Mouse (Mus musculus): ENCODE data around the gene Asic3.

Gene Asic3

GRCm38 (mm10) chr5:24451264-24452029, 38.3 kb downstream of the Asic3 start:
- DNase-seq (ENCODE audit: low spot score in 2 of 2) = peak; percentile 83 to 87

GRCm38 (mm10) chr5:24452030-24452690, 39.0 kb downstream of the Asic3 start, which contains the start of gene Agap3:
TSS of gene Agap3 (plus strand) at chr5:24452177.
- DNase-seq (ENCODE audit: low spot score in 2 of 2) = peak; percentile 41 to 54

GRCm38 (mm10) chr5:24452691-24453233, 39.6 kb downstream of the Asic3 start:
- peak in 1 of 2 experiments; percentile 26 for DNase-seq (ENCODE audit: low spot score in 2 of 2)

DNA sequence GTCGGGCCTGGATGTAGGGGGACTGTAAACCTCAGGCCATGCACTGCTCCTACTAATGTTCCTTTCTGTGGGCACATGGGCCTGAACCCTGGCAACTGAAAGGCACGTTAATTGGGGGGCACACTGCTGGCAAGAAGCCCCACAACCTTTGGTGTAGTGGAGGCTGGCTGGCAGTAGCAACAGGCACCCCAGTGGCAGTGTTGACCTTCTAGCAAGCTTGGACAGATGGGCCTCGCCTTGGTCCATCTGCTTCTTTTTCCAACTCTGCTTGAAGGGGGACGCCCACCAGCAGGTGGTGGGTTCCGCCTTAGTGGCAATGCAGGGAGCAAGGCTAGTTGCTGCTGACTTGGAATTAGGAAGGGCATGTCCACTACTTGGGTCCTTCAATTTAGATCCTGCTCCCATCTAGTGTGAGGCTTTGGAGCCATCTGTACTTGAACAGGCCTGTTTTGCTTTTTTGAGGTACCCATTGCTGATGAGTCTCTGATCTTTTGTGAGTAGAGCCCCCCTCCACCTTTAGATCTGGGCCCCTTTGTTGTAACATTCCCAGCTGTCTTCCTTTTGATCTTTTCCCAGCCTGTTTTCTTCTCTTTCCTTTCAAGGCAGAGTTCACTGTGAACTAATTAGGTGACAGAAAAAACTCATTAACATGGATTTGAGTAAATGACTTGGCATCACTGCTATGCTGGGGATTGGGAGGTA, 40.2 kb downstream of the Asic3 start:
- no peak for DNase-seq (ENCODE audit: low spot score in 2 of 2)

DNA sequence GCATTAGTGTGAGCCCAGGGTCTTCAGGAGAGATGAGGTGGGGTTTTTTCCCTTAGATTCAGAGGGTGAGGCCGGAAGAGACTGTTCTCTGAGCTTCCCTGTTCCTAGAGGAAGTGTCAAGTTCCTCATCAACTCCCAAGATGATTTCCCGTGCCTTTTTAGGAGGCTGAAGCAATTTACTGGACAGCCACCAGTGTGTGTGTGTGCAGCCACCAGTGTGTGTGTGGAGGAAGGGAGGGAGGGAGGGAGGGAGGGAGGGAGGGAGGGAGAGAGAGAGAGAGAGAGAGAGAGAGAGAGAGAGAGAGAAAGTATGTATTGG, 40.8 kb downstream of the Asic3 start:
- peak in 1 of 2 experiments; percentile 31 for DNase-seq (ENCODE audit: low spot score in 2 of 2)

DNA sequence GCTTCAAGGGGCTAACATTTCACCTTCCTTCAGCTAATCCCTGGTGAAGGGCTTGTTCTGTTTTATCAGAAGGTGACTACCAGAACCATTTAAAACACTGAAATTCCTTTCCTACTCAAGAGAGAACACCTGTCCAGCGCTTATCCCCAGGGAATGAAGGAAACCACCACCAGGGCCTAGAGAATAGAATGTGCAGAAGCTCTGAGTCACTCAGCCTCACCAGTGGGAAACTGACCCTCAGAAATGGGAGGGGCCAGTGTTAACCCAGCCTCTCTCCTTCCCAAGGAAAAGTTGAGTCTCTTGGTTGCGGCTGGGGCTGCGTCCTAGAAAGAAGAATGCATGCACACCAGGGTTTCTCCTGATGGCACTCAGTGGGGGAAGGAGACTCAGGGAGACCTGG, 41.9 kb downstream of the Asic3 start:
- no peak for DNase-seq (ENCODE audit: low spot score in 2 of 2)

DNA sequence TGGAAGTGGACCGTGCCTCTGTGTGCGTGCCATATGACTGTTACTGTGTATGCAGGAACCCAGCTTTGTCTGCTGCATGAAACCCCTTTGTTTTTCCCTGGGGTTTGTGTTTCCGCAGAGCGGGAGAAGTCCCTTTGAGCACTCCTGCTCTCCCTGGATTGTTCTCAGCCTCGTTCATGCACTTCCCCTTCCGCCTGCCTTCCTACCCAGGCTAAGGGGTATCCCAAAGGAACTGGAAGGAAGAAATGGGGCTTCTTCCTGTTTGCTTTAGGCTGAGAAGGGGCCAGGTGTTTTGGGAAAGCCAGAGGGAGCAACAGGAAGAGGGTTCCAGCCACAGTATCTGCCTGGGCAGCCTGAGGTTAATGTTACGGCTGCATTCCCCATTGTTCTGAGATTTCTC, 42.4 kb downstream of the Asic3 start:
- no peak for DNase-seq (ENCODE audit: low spot score in 2 of 2)

- no peak for DNase-seq (ENCODE audit: low spot score in 2 of 2)
These were observed 53.6 kb downstream of the Asic3 start for GRCm38 (mm10) chr5:24466762-24467161.
